Mouse (Mus musculus) splenic B cell, adult 2 months (primary cell): ENCODE measurements around the gene Ccdc24.

Experiments
- DNase-seq: peaks from one replicate; pipeline ENCODE4 v3.0.0-alpha.2; 2011; ENCODE audit warnings: low read depth, low spot score
- H3K27me3 ChIP-seq: 2 replicates; pipeline ENCODE4 v1.6.1; 2012; ENCODE audit warnings: mild to moderate bottlenecking, low read length, moderate library complexity, mixed read lengths; ENCODE audit not compliant: control insufficient read depth, poor library complexity, insufficient read depth, severe bottlenecking
- H3K36me3 ChIP-seq: 2 replicates; pipeline ENCODE4 v1.6.1; 2012; ENCODE audit warnings: mild to moderate bottlenecking, low read length, moderate library complexity, mixed read lengths; ENCODE audit not compliant: control insufficient read depth, poor library complexity, insufficient read depth, severe bottlenecking

Ccdc24 gene

DNA sequence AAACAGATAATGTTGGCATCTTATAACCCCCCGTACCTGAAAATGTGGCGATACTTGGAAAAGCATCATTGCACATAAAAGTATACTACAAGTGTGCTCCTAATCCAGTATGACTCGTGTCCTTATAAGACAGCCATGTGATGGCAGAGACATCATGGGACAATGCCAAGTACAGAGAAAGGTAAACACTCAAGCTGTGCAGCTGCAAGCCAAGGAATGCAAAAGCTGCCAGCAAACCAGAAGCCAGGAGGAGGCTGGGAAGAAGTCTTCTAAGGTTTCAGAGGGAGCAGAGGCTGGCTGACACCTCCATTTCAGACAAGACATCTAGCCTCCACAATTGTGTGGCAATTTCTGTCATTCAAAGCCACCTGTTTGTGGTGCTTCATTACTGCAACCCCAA, 33.8 kb upstream of the Ccdc24 start:
- Histone ChIP-seq H3K36me3 (peaks cover 4% of the 10 kb centered on the region), H3K27me3 (no peaks in the 10 kb centered on the region)
- no peak for DNase-seq

DNA sequence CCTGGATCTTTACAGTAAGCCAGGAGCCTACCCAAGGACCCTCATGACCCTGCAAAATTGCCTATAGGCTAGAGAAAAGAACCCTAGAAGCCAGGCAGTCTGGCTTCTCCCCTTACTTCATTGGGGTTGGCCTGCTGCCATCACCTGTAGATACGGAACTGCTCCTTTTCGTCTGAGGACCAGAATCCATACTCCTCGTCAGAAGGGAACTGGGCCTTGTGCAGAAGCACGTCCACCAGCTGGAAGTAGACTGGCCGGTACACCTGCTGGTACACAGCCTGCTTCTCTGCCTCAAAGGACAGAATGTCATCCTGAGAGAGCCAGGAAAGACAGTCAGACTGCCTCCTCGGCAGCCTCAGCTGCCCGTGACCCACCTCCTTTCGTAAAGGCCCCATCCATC, 32.4 kb upstream of the Ccdc24 start:
- DNase-seq: no peak
- H3K27me3 ChIP-seq: no peaks in the 10 kb centered on the region
- H3K36me3 ChIP-seq: peaks cover 5% of the 10 kb centered on the region

DNA sequence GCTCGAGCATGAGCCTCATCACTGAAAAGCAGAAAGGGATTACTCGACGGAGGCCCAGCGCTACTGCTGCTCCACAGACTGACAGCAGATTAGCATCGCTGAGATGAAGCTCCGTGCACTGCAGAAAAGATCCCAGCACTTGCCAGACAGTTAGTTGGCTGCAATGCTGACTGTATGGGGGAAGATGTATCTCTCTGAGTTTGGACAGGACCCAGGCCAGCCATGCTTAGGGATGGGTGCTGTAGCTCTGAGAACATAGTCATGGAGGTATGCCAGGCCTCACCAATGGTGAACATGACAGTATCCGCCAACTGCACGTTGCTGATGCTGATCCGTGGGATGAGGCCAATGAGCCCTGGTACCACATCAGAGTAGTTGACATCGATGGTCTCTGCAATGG, 31.7 kb upstream of the Ccdc24 start:
- peaks cover 5% of the 10 kb centered on the region for H3K36me3 ChIP-seq
- no peak for DNase-seq
- H3K27me3 ChIP-seq: no peaks in the 10 kb centered on the region

DNA sequence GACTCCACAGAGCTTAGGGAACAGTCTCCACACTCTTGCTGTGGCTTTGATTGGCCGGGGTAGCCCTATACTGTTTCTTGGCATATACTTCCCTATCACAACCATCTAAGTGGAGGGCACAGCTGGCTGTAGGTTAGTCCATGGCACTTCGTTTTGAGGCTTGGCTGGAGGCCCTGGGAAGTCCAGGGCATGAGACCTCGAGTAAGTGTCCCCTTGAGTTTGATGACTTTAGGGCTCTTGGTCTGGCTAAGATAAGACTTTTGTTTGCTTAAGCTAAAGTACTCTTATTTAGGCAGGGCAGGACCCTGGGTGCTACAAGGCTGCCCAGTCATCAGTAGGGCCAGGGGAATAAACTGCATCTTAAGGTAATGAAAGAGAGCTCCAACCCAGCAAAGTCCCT, 25.8 kb upstream of the Ccdc24 start:
- peaks cover 5% of the 10 kb centered on the region for H3K36me3 ChIP-seq
- no peak for DNase-seq
- no peaks in the 10 kb centered on the region for H3K27me3 ChIP-seq

DNA sequence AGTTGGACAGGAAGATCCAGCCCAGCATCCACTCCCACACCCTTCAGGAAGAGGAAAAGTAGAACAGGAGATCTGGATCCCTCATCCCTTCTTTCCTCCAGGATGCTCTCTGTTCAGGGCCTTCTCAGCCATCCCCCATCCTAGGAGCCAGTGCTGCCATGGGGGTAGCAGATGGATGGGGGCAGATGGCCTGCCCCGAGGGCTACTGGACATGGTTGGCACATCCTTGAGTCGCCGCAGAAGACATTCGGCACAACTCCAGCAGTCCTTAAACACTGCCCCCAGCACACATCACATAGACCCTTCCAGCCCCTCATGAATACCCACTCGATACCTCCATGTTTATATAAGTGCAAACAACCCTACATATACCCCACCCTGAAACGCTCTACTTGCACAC, 23.7 kb upstream of the Ccdc24 start:
- no peaks in the 10 kb centered on the region; the same call in none of the 2 replicates for H3K36me3 ChIP-seq
- DNase-seq: no peak
- H3K27me3 ChIP-seq: no peaks in the 10 kb centered on the region

DNA sequence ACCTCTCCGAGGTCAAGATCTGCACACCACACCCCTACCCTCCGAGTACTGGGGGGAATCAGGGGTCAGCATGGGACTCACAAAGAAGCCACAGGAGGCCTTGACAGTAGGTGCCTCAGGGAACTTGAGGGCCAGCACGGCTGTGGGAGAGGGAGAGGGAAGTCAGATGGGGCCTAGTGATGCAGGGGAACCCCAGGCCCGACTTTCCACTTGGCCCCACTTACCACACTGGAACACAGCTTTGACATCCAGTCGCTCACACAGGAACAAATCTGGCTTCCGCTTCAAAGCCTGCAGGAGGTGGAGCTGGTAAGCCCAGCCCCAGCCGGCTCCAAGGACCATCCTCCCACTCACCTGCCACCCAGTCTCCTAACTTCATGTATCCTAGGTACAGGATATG, 23.0 kb upstream of the Ccdc24 start:
- Histone ChIP-seq H3K36me3 (no peaks in the 10 kb centered on the region; the same call in none of the 2 replicates), H3K27me3 (no peaks in the 10 kb centered on the region)
- DNase-seq: no peak

DNA sequence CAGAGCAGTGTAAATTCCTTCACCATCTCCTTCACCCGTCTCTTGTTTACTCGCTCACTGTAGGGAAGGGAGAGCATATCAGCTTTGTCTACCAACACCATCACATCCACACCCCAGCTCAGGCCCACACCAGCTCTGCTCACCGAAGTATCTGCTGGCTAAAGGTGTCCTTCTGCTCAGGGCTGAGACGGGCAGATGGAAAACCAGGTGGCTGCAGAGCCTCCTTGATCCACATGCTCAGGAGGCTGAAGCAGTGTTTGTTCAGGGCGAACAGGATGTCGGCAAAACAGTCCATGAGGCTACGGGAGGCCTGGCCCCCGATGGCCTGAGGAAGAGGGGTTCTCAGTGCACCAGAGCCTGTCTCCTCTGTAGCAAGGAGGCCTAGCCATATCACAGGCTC, 22.2 kb upstream of the Ccdc24 start:
- no peak for DNase-seq
- H3K36me3 ChIP-seq: no peaks in the 10 kb centered on the region; the same call in none of the 2 replicates
- no peaks in the 10 kb centered on the region for H3K27me3 ChIP-seq

DNA sequence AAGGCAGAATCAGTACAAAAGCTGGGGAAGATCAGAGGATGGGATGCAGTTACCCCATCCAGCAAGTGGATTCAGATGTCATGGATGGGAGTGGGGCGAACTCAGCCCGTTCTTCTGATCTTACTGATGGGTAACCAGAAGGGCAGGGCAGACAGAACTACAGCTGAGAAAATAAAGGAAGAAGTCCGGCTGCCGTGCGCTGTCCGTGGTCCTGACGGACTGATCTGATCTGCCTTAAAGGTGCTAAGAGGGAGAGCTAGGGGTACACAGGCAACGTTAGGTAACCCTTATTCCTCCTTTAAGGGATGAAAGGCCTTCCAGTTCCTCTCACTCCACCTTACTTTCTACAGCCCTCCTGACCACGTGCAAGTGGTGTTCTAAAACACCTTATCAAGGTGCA, 21.0 kb upstream of the Ccdc24 start:
- peak; percentile 80 for DNase-seq
- H3K36me3 ChIP-seq: no peaks in the 10 kb centered on the region; the same call in none of the 2 replicates
- H3K27me3 ChIP-seq: no peaks in the 10 kb centered on the region

DNA sequence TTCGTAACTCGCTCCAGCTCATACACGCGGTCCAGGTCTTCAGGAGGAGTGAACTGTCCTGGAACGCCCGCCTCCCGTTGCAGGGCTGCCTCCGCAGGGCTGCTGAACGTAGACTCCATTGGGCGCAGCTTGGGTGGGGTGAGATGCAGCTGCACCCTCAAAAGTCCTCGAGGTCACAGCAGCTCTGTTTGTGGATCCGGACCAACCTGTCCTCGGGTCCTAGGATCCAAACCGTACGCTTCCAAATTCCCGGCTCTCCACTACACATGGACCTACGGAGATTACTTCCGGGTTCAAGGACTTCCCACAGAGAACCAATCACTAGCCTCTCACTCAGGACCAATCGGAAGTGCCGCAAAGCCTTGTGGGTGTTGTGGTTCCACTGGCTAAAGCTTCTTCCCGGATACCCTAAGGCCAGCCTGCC, 19.4 kb upstream of the Ccdc24 start, which contains the start of gene Dph2:
Gene Dph2, minus strand, starts transcription at position 295 of the 424 bp plus-strand sequence.
- H3K27me3 ChIP-seq: no peaks in the 10 kb centered on the region
- no peaks in the 10 kb centered on the region; the same call in none of the 2 replicates for H3K36me3 ChIP-seq
- DNase-seq: peak; percentile 88

DNA sequence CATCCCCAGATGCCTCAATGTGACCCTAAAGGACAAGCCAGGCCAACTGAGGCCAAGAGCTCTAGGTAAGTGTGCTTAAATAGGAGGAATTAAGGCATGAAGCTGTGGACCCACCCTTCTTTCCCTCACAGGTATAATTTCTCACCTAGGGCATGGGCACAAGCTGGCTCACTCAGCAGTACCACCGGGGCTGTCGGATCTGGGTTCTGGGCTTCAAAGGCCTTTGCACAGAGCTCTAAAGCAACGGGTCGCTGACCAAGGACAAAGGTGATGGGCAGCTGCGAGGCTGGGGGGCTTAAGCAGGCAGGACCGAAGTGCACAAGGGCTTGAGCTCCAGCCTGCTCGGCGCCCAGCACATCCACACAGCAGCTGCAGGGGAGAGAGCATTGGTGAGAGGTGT, 18.4 kb upstream of the Ccdc24 start:
- no peaks in the 10 kb centered on the region for H3K27me3 ChIP-seq
- DNase-seq: no peak
- H3K36me3 ChIP-seq: no peaks in the 10 kb centered on the region; the same call in none of the 2 replicates

DNA sequence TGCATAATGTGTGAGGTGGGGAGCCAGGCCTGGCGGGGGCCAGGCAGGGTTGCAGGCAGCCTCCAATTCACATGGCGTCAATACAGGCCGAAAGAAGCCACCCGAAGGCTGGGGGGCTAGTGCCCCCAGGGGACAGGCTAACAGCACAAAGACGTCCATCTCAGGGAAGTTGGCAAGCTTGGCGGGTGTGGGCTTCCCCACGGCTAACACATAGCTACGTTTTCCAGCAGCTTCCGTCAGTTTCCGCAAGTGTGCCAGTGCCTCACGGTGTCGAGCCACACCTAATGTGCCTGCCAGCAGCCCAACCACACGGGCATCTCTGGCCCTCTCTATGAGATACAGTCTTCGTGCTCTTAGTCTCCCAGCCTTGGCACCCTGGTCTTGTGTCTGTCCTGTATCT, 17.7 kb upstream of the Ccdc24 start:
- Histone ChIP-seq H3K27me3 (no peaks in the 10 kb centered on the region), H3K36me3 (peaks cover 2% of the 10 kb centered on the region)
- no peak for DNase-seq

DNA sequence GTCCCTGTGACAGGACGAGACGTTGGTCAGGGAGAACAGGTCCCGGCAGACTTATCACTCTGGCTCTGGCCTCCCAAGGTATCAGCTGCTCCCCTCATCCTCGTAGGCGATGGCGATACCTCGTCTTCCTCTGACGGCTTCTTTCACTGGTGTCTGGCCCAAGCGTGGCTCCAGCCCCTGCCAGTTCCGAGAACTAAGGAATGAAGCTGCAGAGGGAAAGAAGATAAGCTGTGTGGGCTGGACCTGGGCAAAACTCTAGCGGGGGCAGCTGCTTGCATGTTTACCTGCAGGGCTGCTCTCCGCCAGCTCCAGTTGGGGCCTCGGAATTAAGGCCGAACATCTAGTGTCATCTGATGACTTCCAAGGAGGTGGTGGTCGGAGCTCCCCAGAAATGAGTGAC, 17.1 kb upstream of the Ccdc24 start:
- H3K36me3 ChIP-seq: peaks cover 3% of the 10 kb centered on the region
- no peak for DNase-seq

DNA sequence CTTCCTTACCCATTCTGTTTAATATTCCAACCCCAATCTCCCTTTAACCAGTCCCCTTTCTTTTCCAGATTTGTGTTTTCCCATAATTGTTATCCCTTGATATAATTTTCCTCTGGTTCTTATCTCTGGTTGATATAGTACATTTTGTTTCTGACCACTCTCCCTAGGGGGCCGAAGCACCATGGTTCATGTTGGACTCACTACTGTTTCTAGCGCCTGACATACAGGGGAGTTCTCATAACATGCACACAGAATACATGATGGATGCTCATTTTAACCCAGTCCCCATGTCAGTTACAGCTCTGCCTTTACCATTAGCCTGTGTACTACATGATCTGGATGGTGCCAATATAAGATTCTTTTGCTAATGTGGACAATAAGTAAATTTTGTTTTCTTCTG, 15.6 kb upstream of the Ccdc24 start:
- DNase-seq: no peak
- H3K36me3 ChIP-seq: peaks cover 7% of the 10 kb centered on the region

More for the DNA sequence above, 17.1 kb upstream of the Ccdc24 start:
- H3K27me3 ChIP-seq: no peaks in the 10 kb centered on the region

DNA sequence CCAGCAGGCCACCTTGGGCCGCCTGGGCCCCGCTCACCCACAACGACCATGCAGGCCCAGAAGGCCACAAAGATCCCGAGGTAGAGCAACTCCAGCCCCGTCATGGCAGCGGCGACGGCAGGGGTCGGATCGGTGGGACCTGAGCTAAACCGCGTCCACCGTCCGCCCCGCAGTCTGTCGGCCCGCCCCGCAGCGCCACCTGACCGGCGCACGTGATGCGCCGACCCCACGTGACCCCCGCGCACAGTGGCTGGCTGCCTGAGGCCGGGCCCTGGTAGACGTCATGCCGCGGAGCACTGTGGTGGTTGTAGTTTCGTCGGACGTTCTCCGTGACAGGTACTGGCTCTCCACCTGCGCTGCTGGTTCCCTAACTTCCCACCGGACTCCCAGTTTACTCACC, 14.8 kb upstream of the Ccdc24 start, which contains the start of gene Atp6v0b:
Gene Atp6v0b, minus strand, starts transcription at position 201 of the 400 bp plus-strand sequence.
- DNase-seq: peak; percentile 94
- H3K27me3 ChIP-seq: no peaks in the 10 kb centered on the region
- H3K36me3 ChIP-seq: peaks cover 7% of the 10 kb centered on the region

More for the DNA sequence above, 15.6 kb upstream of the Ccdc24 start:
- H3K27me3 ChIP-seq: no peaks in the 10 kb centered on the region

DNA sequence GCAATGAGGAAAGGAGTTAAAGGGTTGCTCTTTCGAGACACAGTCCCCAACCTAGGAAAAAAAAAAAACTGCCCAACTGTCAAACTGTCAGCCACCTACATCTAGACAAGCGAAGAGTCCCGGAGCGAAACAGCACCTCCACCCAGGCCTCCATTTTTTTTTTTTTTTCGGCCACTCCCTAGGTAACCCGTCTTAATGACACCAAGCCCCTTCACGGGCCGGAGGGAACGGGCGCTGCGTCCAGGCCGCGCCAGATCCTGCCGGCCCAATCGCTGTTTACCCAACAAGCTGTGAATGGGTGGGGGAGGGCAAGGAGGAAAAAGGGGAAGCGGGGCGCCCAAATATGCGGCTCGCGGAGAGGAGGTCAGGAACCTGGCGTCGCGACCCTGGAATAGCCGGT, 14.3 kb upstream of the Ccdc24 start:
- Histone ChIP-seq H3K27me3 (no peaks in the 10 kb centered on the region), H3K36me3 (peaks cover 7% of the 10 kb centered on the region)
- peak; percentile 60 for DNase-seq

DNA sequence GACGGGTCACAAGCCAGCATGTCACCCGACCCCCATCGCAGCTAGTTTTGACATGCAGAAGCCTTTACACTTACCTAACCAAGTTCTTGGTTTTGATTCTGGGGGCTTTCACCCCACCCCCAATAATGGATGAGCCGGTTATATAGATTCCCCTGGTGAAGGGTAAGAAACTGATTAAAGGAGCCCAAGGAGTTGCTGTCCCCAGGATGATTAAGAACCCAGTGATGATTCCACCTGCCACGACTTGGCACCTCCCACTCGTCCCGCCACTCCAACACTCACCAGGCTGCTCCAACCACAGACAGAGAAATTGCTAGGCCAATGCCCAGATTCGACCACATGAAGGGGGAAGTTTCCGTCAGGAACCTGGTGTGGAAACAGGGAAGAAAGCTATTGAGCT, 13.6 kb upstream of the Ccdc24 start:
- peaks cover 7% of the 10 kb centered on the region for H3K36me3 ChIP-seq
- DNase-seq: no peak

More for the DNA sequence above, 13.6 kb upstream of the Ccdc24 start:
- no peaks in the 10 kb centered on the region for H3K27me3 ChIP-seq
